Mouse (Mus musculus) embryo, embryonic 9.5 days (tissue): ENCODE results near the gene Rph3a.
"Not testable (repeated sequence)": the region's sequence is repeated elsewhere in the genome, so short reads cannot be mapped to it uniquely, and the experiment has no call there.

Source experiments
- DNase-seq: peaks from one replicate; pipeline ENCODE4 v3.0.0-alpha.2; 2017; ENCODE audit errors: extremely low spot score

The Rph3a gene

DNA sequence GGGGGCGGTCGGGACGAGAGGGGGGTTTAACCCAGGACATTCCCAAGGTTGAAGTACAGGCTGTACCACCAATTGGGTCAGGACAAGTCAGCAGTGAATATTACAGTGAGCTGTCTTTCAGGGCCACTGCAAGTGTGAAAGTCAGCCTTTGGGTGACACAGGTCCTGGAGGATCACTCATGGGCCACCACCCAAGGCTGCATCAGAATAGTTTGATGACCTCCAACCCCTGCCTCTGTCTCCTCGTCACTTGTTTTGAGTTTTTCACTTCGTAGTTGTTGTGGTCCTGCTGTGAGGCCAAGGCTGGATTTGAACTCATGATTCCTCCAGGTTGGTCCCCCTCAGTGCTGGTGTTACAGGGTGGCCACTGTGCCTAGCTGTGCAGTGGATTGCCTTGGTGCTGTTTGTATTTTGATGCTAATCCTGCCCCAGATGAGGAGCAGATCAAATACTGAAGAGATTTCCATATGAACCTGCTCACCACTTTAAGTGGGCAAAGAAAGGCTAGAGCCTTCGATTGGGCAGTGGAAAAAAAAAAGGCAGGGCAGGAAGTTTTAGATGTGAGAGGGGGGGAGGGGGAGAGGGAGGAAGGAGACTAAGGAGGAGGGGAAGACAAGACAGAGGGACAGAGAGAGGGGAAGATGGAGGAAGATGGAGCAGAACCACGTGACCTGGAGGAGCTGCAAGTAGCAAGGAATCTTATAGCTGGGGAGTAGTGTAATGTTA is 101.5 kb downstream of the Rph3a start:
- DNase-seq: no peak

DNA sequence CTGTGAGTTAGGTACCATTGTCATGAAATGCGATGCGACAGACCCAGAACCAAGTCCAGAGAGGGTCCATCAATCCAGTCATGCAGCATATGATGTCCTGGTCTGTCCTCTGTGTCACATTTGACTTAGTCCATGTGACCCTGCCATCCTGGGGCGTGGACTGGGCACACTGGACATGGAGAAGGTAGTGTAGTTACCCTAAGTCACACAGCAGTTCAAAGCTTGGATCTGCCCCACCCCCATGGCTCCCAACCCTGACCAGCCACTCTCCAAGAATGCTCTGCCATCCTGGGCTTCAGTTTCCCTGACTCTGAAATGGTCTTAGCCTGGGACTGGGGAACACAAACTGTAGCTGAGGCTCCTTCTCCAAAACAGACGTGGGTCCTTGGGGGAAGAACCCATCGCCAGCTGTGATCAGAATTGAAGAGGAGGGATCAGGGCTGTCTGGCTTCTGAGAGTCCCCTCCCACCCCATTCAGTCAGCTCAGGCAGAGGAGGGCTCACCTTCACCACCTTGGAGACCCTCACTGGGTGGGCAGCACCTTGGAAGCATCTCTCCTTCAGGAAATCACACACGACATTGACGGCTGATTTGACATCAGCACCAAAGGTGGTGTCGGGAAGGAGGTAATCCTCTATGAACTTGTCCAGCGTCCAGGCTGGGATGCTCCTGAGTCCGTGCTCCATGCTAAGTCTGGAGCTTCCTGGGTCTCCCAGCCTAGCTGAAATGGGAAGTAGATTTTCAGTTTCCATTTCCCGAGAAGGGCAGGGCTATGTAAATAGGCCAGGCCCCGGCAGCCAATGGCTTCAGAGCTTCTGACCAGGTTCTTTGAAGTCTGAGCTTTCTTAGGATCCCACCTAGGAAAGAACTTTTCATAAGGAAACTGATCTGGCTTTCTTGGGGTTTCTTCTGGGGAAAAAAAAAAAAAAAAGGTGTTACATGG is 102.8 kb downstream of the Rph3a start, which contains the start of gene Oas1a:
TSS of gene Oas1a (minus strand) at position 731 of the 943 bp plus-strand sequence.
- not testable (repeated sequence) for DNase-seq

DNA sequence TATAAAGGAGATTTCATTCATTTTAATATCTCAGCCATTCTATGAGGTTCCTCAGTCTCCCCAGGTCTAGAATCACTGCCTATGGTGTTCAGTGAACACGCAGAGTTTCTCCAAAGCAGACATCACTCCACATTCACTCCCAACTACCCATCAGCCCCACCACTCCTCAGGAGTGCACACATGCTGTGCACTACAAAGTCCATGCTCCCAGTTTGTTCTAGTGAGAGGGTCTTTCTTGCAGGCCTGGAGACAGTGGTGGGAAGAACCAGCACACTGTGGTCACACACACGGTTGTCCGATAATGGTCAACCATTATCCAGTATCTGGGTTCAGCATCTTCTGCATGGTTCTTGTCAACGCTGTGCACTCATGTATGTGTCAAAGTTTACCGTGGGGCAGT is 107.8 kb downstream of the Rph3a start:
- no peak for DNase-seq

DNA sequence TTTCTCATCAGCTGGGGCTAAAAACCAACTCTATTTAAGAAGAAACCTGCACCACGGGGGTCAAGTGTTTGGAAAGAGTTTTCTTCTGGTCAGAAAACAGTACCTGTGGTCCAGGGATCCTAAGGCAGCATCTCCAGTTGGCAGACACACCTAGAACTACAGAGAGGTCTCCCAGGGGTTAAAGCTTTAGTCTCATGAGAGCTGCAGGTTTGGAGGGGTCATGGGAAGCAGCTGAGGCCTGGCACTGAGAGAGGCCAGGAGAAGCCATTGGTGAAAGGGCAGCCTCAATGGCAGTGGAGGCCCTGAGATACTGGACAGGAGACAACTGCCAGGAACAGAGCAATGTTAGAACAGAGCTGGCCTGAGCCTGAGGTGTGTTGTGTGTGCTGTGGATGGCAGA is 109.2 kb downstream of the Rph3a start:
- DNase-seq: no peak

DNA sequence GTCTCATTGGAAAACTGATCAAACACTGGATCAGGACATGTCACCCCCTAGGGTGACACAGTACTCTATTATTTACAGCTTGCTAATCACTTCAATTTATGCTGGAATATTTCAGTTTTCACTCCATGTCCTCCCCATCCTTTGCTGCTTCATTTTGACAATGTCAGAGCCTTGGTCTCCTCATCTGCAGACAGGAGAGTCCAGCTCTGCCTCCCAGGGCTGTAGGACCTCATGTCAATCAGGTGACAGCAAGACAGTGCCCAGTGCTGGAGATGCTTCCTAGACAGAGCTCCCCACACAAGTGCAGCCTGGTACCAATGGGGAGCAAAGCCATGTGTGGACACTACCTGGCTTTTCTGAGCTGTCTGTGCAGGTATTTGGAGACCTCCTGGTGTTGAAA is 111.2 kb downstream of the Rph3a start:
- no peak for DNase-seq

DNA sequence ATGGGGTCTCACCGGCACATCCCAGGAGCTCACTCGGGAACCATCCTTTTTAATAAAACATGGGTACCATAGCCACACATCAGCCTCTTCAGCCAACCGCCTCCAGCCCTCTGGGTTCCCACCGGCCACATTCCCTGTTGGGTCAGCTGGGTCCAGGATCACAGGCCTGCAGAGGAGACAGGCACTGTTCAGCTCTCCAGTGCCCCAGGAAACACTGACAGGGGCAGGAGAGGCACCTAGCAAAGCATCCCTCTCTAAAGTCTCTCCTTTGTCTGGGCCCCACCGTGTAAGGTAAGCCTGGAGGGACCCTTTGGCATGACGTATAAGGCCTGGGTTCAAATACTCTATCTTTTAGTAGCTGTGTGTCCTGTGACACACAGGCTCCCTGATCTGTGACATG is 111.6 kb downstream of the Rph3a start:
- DNase-seq: no peak

DNA sequence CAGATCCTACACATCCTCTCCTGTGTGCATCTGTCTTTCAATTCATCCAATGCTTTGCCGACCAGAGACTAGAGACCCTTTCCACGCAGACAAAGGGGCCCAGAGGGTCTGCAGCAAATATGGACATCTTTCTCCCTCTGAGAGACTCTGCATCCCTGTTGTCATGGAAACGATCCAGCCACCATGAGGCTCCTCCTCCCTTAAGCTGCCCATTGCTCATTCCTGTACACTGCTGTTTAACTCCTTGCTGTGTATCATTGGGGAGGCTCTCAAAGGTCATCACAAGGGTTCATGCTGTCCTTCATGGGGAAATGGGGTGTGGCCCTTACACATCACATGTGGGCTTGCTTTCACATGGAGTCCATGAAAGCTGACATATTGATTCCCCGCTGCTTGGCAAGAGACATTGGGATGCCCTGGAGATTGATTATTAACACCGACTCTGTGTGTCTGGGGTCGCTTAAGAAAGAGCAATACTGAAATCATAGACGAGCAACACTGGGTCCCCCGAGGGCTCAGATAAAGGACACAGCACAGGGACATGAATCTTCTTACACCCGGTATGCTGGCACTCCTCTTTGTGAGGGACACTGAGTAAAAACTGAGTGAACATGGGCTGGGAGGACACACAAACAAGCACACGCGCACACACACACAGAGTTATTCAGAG is 114.5 kb downstream of the Rph3a start:
- DNase-seq: no peak

DNA sequence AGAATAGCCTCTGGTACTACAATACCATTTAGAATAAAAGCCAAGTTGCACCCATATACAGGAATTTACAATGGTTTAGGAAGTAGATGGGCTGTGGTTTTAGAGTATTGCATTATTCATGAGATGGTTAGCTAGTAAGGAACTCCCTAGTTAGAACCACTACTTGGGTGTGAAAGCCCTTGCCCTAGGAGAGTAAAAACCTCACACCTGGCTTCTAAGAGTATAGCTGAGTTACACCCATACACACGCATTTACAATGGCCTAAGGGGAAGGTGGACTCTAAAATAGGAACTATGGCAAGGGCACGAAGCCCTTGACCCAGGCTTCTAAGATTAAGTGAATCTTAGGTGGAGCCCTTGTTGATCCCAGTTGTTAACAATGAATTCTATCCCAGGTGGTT is 115.2 kb downstream of the Rph3a start:
- DNase-seq: not testable (repeated sequence)

DNA sequence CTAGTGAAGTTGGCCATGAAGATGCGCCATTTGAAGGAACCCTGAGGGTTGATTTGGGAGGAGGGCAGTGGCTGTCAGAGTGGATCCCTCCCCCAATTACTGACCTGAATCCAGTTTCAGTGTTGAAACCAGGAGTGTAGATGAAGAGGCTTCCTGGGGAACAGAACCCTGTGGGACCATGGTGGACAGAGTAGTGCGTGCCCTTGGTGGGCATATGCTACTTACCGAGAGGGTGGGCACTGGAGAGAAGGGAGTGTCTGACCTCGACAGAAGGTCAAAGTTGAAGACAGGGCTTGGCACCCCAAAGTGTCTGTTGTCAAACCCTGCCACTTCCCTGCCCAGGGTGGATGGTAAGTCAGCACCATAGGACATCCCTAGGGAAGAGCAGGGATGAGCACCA is 116.0 kb downstream of the Rph3a start:
- not testable (repeated sequence) for DNase-seq

DNA sequence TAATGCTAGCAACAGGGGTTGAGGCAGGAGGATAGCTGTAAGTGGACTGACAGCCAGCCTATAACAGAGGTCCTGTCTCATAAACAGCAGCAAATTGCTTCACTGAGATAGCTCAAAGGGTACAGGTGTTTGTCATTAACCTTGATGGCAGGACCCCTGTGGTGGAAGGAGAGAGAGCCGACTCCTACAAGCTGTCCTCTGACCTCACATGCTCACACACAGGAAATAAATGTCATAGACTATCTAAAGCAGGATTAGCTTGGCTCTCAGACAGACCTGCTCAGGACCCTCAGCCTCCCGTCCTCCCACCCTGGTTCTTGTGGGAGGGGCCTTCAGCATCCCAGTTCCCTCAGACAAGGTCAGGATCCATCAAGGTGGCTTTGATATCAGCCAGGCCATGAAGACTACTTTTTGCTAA is 117.6 kb downstream of the Rph3a start:
- DNase-seq: no peak

DNA sequence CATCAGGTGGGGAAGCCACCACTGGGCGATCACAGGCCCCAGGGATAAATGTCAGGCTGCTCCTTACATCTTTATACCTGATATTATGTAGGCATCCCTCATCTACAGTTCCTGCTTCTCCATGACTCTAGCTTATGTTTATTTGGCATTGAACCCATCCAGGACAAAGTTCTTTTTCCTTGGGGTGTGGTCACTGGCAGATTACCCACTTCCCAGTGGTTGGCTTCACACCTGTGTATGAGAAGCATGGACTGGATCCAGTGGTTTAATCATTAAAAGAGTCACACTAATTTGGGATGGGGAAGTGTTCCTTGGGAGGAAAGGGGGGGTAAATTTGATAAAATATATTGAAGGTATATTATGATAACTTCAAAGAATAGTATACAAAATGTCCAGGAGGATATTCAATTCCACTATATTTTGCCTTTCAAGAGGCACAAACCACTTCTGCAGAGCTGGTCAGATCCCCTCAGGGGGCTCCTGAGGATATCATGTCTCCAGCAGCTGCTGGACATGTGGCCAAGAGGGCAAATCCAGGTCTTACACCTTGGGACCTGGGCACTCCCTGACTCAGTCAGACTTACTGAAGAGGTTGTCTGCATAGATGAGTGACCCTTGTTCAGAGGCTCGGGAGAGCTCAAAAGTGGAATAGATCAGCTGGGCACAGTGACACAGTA is 118.2 kb downstream of the Rph3a start:
- DNase-seq: not testable (repeated sequence)

DNA sequence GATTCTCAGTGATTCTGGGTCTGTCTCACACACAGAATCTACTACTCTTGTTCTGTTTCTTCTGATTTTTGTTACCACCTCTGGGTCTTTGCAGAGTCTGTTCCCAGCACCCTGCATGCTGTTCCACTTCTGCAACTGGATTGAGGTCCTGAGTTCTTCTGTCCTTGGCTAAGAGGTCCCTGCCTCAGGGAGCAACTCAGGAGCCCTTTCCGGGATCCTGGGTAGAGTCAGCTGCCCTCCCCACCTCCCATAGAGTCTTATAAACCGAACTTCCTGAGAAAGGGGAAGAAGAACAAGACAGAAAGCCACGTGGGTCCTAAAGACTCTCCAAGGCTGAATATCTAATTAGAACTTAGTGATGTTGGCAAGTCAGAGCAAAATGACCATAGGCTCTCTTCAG is 118.9 kb downstream of the Rph3a start:
- no peak for DNase-seq
